Mouse (Mus musculus) spleen, embryonic (tissue): ENCODE measurements around the gene Art5.

Source experiments
- CTCF ChIA-PET: fragments of 350-600 bp; sonication (Branson Sonifier 250); formaldehyde crosslinking; loops from one replicate; lab custom pipeline; 2022; lab: Charles Lee

The Art5 gene

DNA sequence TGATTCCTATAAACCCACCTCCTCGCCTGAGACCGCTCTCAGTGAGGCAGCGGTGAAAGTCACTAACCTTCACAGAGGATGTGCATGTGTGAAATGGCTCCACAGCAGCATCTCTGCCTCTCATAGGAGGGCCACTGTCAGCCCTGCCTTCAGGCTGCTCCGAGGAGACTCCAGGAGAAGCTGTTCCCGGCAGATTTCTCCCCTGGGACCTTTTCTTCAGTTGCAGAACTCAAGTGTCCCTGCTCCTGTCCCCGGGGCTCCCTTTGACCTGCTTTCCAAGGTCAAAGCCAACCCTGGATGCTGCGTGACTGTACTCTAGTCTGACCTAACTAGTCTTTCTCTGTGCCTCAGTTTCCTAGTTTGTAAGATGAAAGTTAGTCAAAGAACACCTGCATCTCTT lies at the start of gene Art5:
Art5 (minus strand) TSS at position 319 of the 400 bp plus-strand sequence.
- CTCF ChIA-PET: no interaction called here

GRCm38 (mm10) chr7:102153691-102154090 lies 44.4 kb upstream of the Art5 start:
- CTCF ChIA-PET: no interaction called here

DNA sequence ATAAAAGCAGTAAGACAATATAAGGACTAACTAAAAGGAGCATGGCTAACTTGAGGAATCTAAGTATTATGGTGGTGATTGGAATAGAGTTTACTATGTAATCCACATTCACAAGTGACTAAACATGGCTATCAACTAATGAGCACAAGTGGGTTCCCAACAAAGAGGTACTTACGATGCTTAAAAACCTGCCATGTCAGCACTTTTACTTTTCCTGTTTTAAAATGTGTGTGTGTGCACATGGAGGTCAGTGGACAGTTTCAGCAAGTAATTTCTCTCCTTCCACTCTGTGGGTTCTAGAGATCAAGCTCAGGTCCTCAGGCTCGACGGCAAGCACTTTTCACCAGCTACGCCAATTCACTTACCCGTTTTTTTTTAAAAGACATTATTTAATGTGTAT lies 28.6 kb upstream of the Art5 start:
- CTCF ChIA-PET: no interaction called here

DNA sequence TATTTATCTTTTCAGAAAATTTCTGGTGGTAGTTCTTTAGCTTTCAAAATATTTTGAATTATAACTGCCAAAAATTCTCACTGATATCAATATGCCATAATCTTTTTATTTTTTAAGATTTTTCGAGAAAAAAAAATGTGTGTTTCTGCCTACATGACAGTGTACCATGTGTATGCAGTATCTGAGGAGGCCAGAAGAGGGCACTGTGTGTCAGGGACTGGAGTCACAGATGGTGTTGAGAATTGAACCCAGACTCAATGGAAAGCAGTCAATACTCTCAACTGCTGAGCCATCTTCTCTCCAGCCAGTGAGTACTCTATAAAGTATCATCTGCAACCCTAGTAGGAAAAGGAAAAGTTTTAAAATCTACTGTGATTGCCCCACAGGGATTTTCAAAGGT lies 28.2 kb upstream of the Art5 start:
- CTCF ChIA-PET: interaction anchor here (0.7 kb wide), 1 partner anchor 779 kb away, joined by 3 read pairs; no protein-coding TSS in a partner anchor

GRCm38 (mm10) chr7:102132395-102132794 lies 23.1 kb upstream of the Art5 start:
- CTCF ChIA-PET: no interaction called here

GRCm38 (mm10) chr7:102120326-102120725 lies 11.0 kb upstream of the Art5 start:
- CTCF ChIA-PET: no interaction called here

- CTCF ChIA-PET: interaction anchor here (0.7 kb wide), 1 partner anchor 154 kb away, joined by 3 read pairs; no protein-coding TSS in a partner anchor
Measured at GRCm38 (mm10) chr7:102117382-102117781, 8.1 kb upstream of the Art5 start.

DNA sequence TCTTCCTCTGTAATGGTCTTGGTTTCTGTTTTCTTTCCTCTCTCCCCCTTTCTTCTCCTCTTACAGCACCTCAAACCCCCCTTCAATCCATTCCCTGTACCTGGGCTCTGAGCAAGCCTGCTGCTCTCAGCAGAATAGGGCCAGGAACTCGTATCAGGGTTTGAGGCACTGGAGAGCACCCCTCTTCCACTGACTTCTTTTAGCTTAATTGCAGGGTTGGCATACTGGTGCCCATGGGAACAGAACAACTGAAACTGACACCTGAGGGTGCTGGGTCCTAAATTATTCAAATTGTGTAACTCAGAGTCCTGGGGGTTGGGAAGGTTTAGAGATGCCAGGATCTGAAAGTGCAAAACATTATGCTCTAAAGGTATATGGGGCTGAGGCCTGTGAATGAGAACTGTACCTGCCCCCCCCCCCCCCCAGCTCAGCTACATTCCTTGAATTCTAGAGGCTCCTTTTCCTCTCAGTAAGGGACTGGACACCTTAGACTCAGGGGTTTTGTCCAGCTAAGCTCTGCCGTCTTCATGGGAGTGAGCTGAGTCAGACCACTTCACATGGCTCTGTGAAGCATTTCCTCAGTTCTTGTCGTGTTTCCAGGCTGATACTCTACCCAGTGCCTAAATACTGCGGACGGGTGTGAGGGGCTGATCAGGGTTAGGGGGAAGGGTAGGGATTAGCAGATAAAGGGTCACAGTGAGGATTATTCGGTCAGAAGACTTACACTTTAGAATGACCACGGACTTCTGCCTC lies 7.5 kb upstream of the Art5 start, which contains the start of gene Chrna10:
Chrna10 (minus strand) TSS at position 250 of the 753 bp plus-strand sequence.
- CTCF ChIA-PET: interaction anchor here (0.7 kb wide), 1 partner anchor 155 kb away, joined by 3 read pairs; no protein-coding TSS in a partner anchor

GRCm38 (mm10) chr7:102113151-102113729 lies 4.0 kb upstream of the Art5 start:
- CTCF ChIA-PET: interaction anchor here (1.0 kb wide), 1 partner anchor 13 kb away, joined by 3 read pairs; no protein-coding TSS in a partner anchor

DNA sequence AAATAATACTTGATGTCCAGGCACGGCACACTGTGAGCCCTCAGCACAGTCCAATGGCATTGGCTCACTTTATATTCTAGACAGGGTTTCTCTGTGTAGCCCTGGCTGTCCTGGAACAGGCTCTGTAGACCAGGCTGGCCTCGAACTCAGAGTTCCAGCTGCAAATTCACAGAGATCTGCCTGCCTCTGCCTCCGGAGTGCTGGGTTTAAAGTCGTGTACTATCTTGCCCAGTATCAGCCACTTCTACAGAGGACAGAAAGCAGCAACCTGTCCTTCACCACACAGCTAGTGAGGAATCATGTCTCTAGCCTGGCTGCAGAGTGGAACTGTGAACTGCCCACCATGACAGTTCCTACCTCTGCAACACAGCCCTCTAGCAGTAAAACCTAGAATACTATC lies 457 bp upstream of the Art5 start:
- CTCF ChIA-PET: interaction anchor here (0.5 kb wide), 1 partner anchor 349 kb away, joined by 3 read pairs; no protein-coding TSS in a partner anchor

DNA sequence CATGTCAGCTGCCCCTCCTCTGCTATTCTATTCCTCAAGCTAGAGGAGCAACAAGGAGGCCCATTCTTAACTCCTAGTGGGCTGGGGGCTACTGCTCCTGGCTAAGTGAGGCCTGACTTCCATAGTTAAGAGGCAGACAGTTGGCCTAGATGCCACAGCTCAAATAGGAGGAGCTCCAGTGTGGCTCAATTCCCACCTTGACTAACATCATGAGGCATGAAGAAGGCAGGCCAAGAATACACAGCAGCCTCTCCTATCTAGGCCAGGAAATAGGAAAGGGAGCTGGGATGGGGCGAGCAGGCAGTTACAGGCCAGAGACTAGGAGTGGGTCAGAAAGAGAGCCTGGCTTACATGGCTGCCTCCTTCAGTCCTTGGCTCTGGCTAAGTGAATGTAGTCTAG lies 1.1 kb downstream of the Art5 start:
- CTCF ChIA-PET: interaction anchor here (0.7 kb wide), 1 partner anchor 182 kb away, joined by 5 read pairs; no protein-coding TSS in a partner anchor

DNA sequence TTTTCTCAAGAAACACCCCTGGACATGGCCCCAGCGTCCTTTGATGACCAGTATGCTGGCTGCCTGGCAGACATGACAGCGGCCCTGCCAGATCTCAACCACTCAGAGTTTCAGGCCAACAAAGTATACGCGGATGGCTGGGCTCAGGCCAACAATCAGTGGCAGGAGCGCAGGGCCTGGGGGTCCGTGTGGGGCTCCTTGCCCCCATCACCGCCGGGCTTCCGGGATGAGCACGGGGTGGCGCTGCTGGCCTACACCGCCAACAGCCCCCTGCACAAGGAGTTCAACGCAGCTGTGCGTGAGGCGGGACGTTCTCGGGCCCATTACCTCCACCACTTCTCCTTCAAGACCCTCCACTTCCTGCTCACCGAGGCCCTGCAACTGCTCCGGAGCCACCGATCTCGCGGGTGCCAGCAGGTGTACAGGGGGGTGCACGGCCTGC lies 2.6 kb downstream of the Art5 start:
- CTCF ChIA-PET: interaction anchor here (0.5 kb wide), 1 partner anchor 1161 kb away, joined by 8 read pairs; no protein-coding TSS in a partner anchor

GRCm38 (mm10) chr7:102104126-102104525 lies 5.2 kb downstream of the Art5 start:
- CTCF ChIA-PET: no interaction called here

- CTCF ChIA-PET: no interaction called here
Measured at GRCm38 (mm10) chr7:102103555-102103954, 5.7 kb downstream of the Art5 start.

DNA sequence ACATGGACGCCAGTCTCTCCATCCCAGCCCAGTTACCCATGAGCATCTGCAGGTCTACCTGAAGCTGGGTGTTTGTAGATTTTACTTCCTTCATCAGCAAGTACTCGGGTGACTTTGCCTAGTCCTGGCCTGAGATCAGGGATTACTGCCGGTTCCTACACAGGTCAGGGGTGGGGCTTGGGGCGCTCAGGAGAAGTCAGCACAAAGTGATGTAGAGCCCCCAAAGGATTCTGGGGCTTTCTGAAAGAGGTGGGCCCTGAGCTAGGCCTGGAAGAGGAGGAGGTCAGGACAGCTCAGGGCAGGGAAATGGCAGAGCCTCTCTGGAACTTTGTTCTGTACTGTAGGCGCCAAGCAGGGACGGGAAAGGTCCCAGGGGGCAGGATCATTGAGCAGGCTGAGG lies 6.6 kb downstream of the Art5 start:
- CTCF ChIA-PET: no interaction called here

DNA sequence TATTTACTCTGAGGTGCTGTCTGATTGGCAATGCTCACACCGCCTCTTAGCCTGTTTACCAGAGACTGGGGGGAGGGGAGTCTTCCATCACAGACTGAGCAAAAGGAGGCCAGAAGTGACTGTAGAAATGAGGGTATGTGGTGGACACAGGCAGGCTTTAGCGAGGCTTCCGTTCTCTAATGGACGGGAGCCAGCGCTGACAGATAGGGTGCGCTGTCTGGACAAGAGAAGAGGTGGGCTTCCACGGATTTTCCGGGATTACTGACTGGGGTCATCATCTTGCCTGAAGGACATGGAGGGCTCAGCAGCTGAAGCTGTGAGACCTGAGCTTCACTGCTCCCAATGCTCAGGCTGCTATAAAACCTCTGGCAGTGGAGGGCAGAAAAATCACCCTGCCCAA lies 7.0 kb downstream of the Art5 start:
- CTCF ChIA-PET: no interaction called here

DNA sequence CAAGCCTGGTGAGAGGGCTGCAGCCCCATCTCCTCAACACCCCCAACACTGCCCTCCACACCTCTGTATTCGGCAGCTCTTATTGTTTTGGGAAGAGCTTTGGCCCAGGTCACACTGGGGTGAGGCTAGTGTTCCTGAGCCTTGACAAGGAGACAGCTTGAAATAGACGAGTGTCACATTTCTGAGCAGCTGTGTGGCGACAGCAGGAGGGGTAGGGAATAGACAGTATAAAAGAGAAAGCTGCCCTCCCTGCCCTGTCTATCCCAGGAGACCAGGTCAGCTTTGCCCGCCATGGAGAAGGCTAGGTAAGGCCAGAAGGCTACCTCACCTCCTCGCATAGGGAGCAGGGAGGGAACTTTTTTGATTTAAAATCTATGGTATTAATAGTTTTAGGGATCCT lies 7.8 kb downstream of the Art5 start, which contains the start of gene Art1:
Art1 (plus strand) TSS at position 257 of the 400 bp plus-strand sequence.
- CTCF ChIA-PET: no interaction called here

DNA sequence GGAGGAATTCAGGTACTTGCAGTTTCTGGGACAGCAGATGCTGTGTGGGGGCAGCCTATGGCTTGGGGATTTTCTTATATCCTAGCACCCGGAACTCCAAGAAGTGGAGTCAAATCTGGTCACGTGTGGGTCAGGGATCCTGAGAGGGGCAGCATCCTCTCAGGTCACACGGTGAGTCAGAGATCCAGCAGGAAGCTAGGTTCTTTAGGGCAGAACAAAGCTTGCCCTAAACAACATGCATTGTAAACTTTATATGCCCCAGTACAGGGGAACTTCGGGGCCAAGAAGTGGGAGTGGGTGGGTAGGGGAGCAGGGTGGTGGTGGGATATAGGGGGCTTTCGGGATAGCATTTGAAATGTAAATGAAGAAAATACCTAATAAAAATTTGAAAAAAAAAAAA lies 8.4 kb downstream of the Art5 start:
- CTCF ChIA-PET: interaction anchor here (1.2 kb wide), 1 partner anchor 13 kb away, joined by 3 read pairs; no protein-coding TSS in a partner anchor

- CTCF ChIA-PET: interaction anchor here (1.2 kb wide), 1 partner anchor 14 kb away, joined by 3 read pairs; no protein-coding TSS in a partner anchor
Measured at GRCm38 (mm10) chr7:102099760-102100661, 9.3 kb downstream of the Art5 start.

GRCm38 (mm10) chr7:102087336-102087735 lies 22.0 kb downstream of the Art5 start:
- CTCF ChIA-PET: no interaction called here

- CTCF ChIA-PET: no interaction called here
Measured at GRCm38 (mm10) chr7:102084041-102084696, 25.1 kb downstream of the Art5 start.
